Comparison of ENCODE assay signal across 14 mouse cellular contexts in genomic region chr4:77168866-77169265, GRCm38 (mm10).
A peak's percentile ranks its signal among the peaks of the same experiment; 100 is the strongest.
DNase-seq lines count a peak whose midpoint lies in the region.
"Had no signal": no experiment of that assay in that cellular context is flagged by ENCODE, and none has a peak within 500 bp of the region (broad histone marks: within the 10 kb centered on the region; RNA-seq: fewer than 3 reads in every experiment).

No protein-coding gene starts in this region.

- peak; percentile 3 to 4 for DNase-seq in cerebellum, postnatal 14 days
- no peak for DNase-seq in cerebellum, postnatal 25 days
- DNase-seq in Muller cell, postnatal 12 days (ENCODE audit: inconsistent ontology term): peak; percentile 12
- peak; percentile 34 for DNase-seq in fibroblast of lung, adult 2 months (ENCODE audit: low read depth)
- peak; percentile 5 to 13 for DNase-seq in gastrocnemius, postnatal 36 days
- no peak for DNase-seq in left cerebral cortex, adult 11 months (ENCODE audit: low spot score)
- DNase-seq in frontal cortex, postnatal 36 days (ENCODE audit: low spot score in 2 of 2): no peak
- DNase-seq: cerebellum, adult 8-10 months; heart, adult 2 months; heart, postnatal 4 days; kidney, adult 11 months; kidney, postnatal 14 days; lung, postnatal 36 days; thymus, postnatal 4 days had no signal

- intact Hi-C loops in gastrocnemius, postnatal 36 days (cut with DNase I): no loop called here

Comparison
In these comparisons a context has a peak if more than half of its experiments do, and no peak if none do; other contexts are left out.
1. DNase-seq: peak in cerebellum, postnatal 14 days (2 of 2), Muller cell, postnatal 12 days (single experiment), fibroblast of lung, adult 2 months (single experiment) and gastrocnemius, postnatal 36 days (2 of 2); none in cerebellum, postnatal 25 days (0 of 2), left cerebral cortex, adult 11 months (single experiment) and frontal cortex, postnatal 36 days (0 of 2).